Mouse (Mus musculus) heart, embryonic 11.5 days (tissue): ENCODE data around the gene Adipoq. TPM values are rescaled to one million over a fixed set of nuclear protein-coding genes. Genes with fewer than 3 reads are reported as not detected.

Experiments used
- ATAC-seq: fragments of 200-750 bp; cut with Nextera tagmentation; replicated peaks from 2 replicates; pipeline ENCODE4 v1.8.0; 2017; ENCODE audit warnings: moderate library complexity; ENCODE audit not compliant: insufficient number of reproducible peaks, low FRiP score, low TSS enrichment
- H3K27ac ChIP-seq: fragments of 300-500 bp; sonication (generic); 2 replicates; pipeline ENCODE4 v1.5.1; 2014; ENCODE audit warnings: mild to moderate bottlenecking, low read depth, low read length
- H3K27me3 ChIP-seq: fragments of 300-500 bp; sonication (generic); 2 replicates; pipeline ENCODE4 v1.6.1; 2014; ENCODE audit warnings: mild to moderate bottlenecking, low read length, mixed read lengths; ENCODE audit not compliant: control insufficient read depth, insufficient read depth
- H3K36me3 ChIP-seq: fragments of 300-500 bp; sonication (generic); 2 replicates; pipeline ENCODE4 v1.6.1; 2014; ENCODE audit warnings: mild to moderate bottlenecking, low read length, moderate library complexity, mixed read lengths; ENCODE audit not compliant: control insufficient read depth, insufficient read depth
- H3K4me1 ChIP-seq: fragments of 300-500 bp; sonication (generic); 2 replicates; pipeline ENCODE4 v1.6.1; 2014; ENCODE audit warnings: low read length; ENCODE audit not compliant: control insufficient read depth, insufficient read depth
- H3K4me2 ChIP-seq: fragments of 300-500 bp; sonication (generic); 2 replicates; pipeline ENCODE4 v1.6.1; 2014; ENCODE audit warnings: mild to moderate bottlenecking, moderate library complexity
- H3K4me3 ChIP-seq: fragments of 300-500 bp; sonication (generic); 2 replicates; pipeline ENCODE4 v1.5.1; 2014; ENCODE audit warnings: low read depth, low read length
- H3K9ac ChIP-seq: fragments of 300-500 bp; sonication (generic); 2 replicates; pipeline ENCODE4 v1.6.1; 2014; ENCODE audit warnings: mild to moderate bottlenecking, low read depth, low read length, moderate library complexity
- H3K9me3 ChIP-seq: fragments of 300-500 bp; sonication (generic); replicated peaks from 2 replicates; pipeline ENCODE4 v1.6.1; 2016; ENCODE audit warnings: low read length; ENCODE audit not compliant: control insufficient read depth
- WGBS: fragments of 180-500 bp; shearing (Covaris S2); extraction: QIAGEN DNeasy Blood & Tissue Kit; methylation state at CpG from one replicate; pipeline ENCODE4 v1.1.7; 2014; ENCODE audit not compliant: insufficient replicate concordance; 5-methylcytosine and 5-hydroxymethylcytosine counted together
- polyA plus RNA-seq: library from polyadenylated mRNA; unstranded; fragments of >200 nt; fragmentation: Nextera tagmentation; extraction: Ambion mirVana; gene quantifications from 2 replicates; pipeline ENCODE4 v1.2.1, GENCODE M21; 2014

The Adipoq gene
- polyA plus RNA-seq, 1 experiment from 2014 or later: 0.16 TPM

DNA sequence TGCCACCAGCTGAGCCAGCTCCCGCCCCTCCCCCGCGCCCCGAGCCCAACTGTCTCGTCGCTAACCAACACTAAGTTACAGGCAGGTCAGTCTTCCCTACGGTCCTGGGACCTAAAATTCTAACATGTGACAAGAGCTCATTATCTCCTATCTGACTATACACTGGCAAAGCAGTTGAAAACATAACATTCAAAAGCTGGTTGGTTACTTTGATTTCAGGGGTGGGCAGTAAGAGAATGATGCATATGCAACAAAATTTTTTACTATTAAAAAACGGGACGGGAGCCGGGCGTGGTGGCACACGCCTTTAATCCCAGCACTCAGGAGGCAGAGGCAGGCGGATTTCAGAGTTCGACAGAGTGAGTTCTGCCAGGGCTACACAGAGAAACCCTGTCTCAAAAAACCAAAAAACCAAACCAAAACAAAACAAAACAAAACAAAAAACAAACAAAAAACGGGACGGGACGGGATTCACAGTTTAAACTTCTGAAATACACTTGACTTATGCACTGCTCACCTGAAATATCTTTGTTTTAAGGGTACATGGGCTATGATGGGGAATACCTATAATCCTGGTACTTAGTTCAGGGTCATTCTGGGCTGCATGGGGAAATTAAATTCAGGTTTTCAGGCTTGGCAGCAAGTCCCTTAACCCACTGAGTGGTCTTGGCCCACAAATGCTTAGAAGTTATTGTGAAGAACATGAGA, 43.1 kb upstream of the Adipoq start:
- Histone ChIP-seq H3K4me2 (peak overlapping the region; percentile 74), H3K9me3 (no peaks in the 10 kb centered on the region), H3K9ac (peak overlapping the region; percentile 75), H3K4me1 (peaks cover 14% of the 10 kb centered on the region), H3K27ac (0 out of 2 replicates have a peak overlapping the region, but pooled peaks have one; percentile 46), H3K27me3 (no peaks in the 10 kb centered on the region), H3K36me3 (no peaks in the 10 kb centered on the region), H3K4me3 (peak overlapping the region; percentile 54)
- 30% methylated on average over 17 of the region's 17 CpGs for WGBS
- ATAC-seq: no peak

DNA sequence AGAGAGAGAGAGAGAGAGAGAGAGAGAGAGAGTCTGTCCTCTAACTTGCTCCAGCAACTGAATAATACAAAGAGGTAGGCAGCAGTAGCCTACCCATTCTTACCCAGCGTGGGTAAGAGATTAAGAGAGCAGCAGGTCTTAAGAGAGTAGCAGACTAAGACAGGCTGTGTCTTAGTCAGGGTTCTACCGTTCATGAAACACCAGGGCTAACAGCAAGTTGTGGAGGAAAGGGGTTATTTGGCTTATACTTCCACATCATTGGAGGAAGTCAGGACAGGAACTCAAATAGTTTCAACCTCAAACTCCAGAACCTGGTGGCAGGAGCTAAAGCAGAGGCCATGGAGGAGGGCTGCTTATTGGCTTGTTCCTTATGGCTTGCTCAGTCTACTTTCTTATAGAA, 42.5 kb upstream of the Adipoq start:
- no peak overlapping the region for H3K27ac ChIP-seq
- no peak for ATAC-seq

DNA sequence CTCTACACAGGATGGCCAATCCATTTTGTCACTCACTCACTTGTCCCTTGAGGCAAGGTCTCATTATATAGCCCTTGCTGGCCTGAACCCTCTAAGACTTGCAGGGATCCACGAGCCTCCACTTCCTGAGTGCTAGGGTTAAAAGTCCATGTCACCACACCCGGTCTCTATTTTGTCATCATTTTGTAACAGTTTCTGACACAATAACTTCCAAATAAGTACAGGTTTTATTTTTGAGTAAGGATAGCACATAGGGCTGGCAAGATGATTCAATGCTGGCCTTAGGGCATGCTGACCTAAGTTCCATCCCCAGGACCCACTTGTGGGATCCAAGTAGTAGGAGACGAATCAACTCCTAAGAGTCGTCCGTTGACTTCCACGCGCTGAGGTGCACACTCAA, 40.2 kb upstream of the Adipoq start:
- peaks cover 16% of the 10 kb centered on the region for H3K4me1 ChIP-seq
- H3K9ac ChIP-seq: no peak overlapping the region
- H3K4me3 ChIP-seq: no peak overlapping the region
- no peak overlapping the region for H3K4me2 ChIP-seq
- H3K36me3 ChIP-seq: peaks cover 16% of the 10 kb centered on the region
- H3K27ac ChIP-seq: no peak overlapping the region
- H3K9me3 ChIP-seq: no peaks in the 10 kb centered on the region
- 69% methylated on average over 7 of the region's 7 CpGs for WGBS
- no peaks in the 10 kb centered on the region for H3K27me3 ChIP-seq
- no peak for ATAC-seq

More for the DNA sequence above, 42.5 kb upstream of the Adipoq start:
- no peak overlapping the region for H3K4me2 ChIP-seq
- H3K27me3 ChIP-seq: no peaks in the 10 kb centered on the region
- WGBS: 65% methylated on average over 2 of the region's 2 CpGs
- no peaks in the 10 kb centered on the region for H3K9me3 ChIP-seq
- H3K4me1 ChIP-seq: peaks cover 14% of the 10 kb centered on the region
- H3K9ac ChIP-seq: no peak overlapping the region
- H3K36me3 ChIP-seq: peaks cover 1% of the 10 kb centered on the region; the same call in 1 of the 2 replicates
- no peak overlapping the region for H3K4me3 ChIP-seq

DNA sequence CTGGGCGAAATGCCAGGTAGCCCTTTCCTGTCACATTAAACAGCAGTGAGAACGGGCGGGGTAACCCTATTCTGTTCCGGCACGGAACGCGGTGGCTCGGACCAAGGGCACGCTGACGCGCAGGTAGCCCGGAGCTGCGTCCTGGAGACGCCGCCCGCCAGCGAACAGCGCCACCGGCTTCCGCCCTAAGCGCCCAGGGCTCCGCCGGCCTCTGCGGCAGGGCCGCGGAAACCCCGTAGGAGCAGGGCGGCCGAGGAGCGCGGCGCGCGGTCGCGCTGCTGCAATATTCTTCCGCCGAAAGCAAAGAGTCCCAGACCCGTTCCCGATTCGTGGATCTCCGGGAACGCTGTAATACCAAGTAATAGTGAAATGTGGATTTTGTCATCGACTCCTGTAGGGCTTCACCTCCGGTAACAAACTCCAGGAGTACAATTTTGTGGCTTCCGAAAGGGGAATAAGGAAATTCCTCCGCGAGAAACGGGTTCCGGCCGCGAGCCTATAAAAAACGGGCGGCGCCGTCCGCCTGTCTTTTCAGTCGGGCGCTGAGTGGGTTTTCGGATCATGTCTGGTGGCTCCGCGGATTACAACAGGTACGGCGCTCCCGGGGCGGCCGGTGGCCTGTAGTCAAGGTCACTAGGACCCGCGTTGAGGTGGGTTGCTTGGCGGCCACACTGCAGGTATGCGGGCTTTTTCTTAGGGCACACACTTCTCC, 38.9 kb upstream of the Adipoq start, which contains the start of gene Eif4a2:
Eif4a2 (plus strand) TSS at position 214 of the 712 bp plus-strand sequence.
- Histone ChIP-seq H3K27me3 (no peaks in the 10 kb centered on the region), H3K9ac (peak within 1 kb of the TSS; percentile 100), H3K4me3 (peak within 1 kb of the TSS; percentile 91), H3K36me3 (peaks cover 23% of the 10 kb centered on the region), H3K4me1 (peaks cover 15% of the 10 kb centered on the region), H3K4me2 (peak within 1 kb of the TSS; percentile 76), H3K9me3 (no peaks in the 10 kb centered on the region), H3K27ac (peak within 1 kb of the TSS; percentile 99)
- peak; percentile 86 for ATAC-seq
- WGBS: under 1% methylated on average over 71 of the region's 71 CpGs

DNA sequence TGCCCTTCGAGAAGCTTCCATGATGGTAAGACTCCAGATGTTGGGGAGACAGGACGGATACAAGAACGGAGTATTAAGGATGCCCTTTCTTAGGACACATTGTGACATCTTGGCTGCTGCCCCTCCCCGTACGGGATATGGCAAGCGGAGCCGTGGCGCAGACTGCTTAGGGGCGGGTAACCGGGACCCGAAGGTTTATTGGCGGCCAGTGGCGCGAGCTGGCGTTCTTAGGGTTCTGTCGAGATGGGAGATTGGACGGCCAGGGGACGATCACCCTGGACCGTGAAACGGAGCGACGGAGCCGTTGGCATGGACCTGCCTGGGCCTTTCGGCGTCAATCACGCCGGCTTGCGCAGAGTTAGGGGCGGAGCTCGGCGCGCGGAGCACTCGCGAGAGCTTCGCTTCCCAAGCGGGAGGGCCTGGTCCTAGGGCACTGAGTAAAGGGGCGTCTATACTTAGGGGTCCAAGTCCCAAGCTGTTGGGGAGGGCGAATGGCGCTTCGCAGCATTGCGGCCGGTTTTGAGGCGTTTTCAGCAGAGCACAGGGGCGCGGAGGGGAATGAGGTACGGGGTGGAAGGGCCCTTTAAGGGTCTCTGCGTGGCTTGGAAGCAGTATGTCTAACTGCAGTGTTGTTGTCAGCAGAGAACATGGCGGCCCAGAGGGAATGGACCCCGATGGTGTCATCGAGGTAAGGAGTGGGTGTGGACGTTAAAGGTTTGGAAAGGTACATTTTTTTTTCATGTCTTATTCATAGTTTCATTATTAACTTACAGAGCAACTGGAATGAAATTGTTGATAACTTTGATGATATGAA, 38.2 kb upstream of the Adipoq start:
- no peaks in the 10 kb centered on the region for H3K9me3 ChIP-seq
- H3K9ac ChIP-seq: peak overlapping the region; percentile 100
- no peaks in the 10 kb centered on the region for H3K27me3 ChIP-seq
- H3K4me3 ChIP-seq: peak overlapping the region; percentile 91
- peak overlapping the region; percentile 76 for H3K4me2 ChIP-seq
- peaks cover 30% of the 10 kb centered on the region for H3K36me3 ChIP-seq
- H3K27ac ChIP-seq: peak overlapping the region; percentile 99
- peaks cover 14% of the 10 kb centered on the region for H3K4me1 ChIP-seq
- under 1% methylated on average over 52 of the region's 52 CpGs for WGBS
- peak; percentile 79 for ATAC-seq

DNA sequence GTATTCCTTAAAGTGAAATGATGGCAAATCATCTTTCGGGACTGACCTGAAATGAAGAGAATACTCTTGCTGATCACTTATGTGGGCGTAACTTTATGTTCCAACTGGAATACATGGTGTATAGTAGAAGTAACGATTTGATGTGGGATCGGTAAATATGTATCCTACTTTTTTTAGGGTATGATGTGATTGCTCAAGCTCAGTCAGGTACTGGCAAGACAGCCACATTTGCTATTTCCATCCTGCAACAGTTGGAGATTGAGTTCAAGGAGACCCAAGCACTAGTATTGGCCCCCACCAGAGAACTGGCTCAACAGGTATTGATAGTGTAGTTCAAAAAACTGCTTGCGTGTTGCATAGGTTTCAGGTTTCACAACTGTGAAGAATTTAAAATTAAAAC, 37.4 kb upstream of the Adipoq start:
- Histone ChIP-seq H3K27ac (peak overlapping the region; percentile 99; the same call in 1 of the 2 replicates), H3K36me3 (peaks cover 32% of the 10 kb centered on the region)

DNA sequence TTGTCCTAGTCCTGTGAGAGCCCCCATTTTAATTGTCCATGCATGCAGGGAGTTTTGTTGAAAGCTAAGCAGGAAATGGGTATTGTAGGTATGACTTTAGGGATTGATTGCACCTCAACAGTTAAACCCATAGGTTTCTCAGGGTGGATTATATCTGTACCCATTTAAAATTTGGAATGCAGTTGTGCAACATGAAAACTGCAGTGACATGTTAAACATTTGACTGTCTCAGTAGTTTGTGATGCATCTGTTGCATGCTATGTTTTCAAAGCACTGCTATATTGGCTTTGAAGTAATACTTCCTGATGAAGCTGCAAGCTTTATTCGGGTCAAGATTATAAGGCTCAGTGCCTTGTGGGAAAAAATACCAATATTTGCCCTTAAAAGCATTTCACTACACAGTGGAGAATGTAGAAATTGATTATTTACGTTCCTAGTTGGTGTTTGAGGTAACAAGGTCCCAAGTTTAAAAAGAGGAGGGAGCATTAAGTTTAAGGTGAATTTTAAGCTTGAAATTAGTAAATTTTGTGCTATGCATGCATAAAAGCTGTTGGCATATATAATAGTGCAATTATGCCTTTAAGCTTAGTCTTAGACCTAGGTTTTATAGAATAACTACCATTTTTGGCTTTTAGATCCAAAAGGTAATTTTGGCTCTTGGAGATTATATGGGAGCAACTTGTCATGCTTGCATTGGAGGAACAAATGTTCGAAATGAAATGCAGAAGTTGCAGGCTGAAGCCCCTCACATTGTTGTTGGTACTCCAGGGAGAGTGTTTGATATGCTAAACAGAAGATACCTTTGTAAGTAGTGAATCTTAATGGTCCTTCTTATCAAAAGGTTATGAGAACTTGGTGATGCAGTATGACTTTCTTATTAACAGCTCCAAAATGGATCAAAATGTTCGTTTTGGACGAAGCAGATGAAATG, 36.7 kb upstream of the Adipoq start:
- H3K9me3 ChIP-seq: no peaks in the 10 kb centered on the region
- H3K4me2 ChIP-seq: peak overlapping the region; percentile 76
- peaks cover 14% of the 10 kb centered on the region for H3K4me1 ChIP-seq
- H3K27ac ChIP-seq: no peak overlapping the region
- peaks cover 36% of the 10 kb centered on the region for H3K36me3 ChIP-seq
- H3K4me3 ChIP-seq: peak overlapping the region; percentile 91
- ATAC-seq: no peak
- peak overlapping the region; percentile 100 for H3K9ac ChIP-seq
- H3K27me3 ChIP-seq: no peaks in the 10 kb centered on the region
- whole genome bisulfite sequencing: 64% methylated on average over 5 of the region's 5 CpGs

More for the DNA sequence above, 37.4 kb upstream of the Adipoq start:
- peak overlapping the region; percentile 91 for H3K4me3 ChIP-seq
- no peak for ATAC-seq
- no peaks in the 10 kb centered on the region for H3K9me3 ChIP-seq
- H3K9ac ChIP-seq: peak overlapping the region; percentile 100
- no peaks in the 10 kb centered on the region for H3K27me3 ChIP-seq
- WGBS: 5% methylated on average over 5 of the region's 5 CpGs
- H3K4me2 ChIP-seq: peak overlapping the region; percentile 76
- peaks cover 14% of the 10 kb centered on the region for H3K4me1 ChIP-seq
